Mouse (Mus musculus): ENCODE data around the gene Btn1a1. TPM values are rescaled to one million over a fixed set of nuclear protein-coding genes. Genes with fewer than 3 reads are reported as not detected.

Gene Btn1a1
- 0.06 TPM in 1 of 2 replicates, not detected in the other for polyA plus RNA-seq (2015; fragmentation: Nextera tagmentation; extraction: Ambion mirVana)

GRCm38 (mm10) chr13:23465600-23466109 lies at the start of gene Btn1a1:
Gene Btn1a1 (minus strand): TSS chr13:23465901.
- H3K4me3 ChIP-seq, result peak within 1 kb of the TSS; percentile 57
- no peaks in the 10 kb centered on the region for H3K36me3 ChIP-seq
- H3K4me1 ChIP-seq (replicated peaks), result peaks cover 19% of the 10 kb centered on the region
- H3K4me2 ChIP-seq, result peak within 1 kb of the TSS; percentile 82
- no peak within 1 kb of the TSS for H3K27ac ChIP-seq
- WGBS, result 1% methylated on average over 7 of the region's 7 CpGs
- H3K9me3 ChIP-seq, result no peaks in the 10 kb centered on the region
- peaks cover 24% of the 10 kb centered on the region for H3K27me3 ChIP-seq
- ATAC-seq (ENCODE audit: low FRiP score), result 0 out of 2 replicates have a peak, but pooled peaks have one; percentile 8
- peak within 1 kb of the TSS; percentile 75 for H3K9ac ChIP-seq

- Histone ChIP-seq H3K4me1 (replicated peaks) (peaks cover 9% of the 10 kb centered on the region), H3K36me3 (no peaks in the 10 kb centered on the region), H3K27ac (no peak overlapping the region), H3K4me2 (no peak overlapping the region), H3K9ac (no peak overlapping the region), H3K9me3 (no peaks in the 10 kb centered on the region), H3K4me3 (no peak overlapping the region), H3K27me3 (no peaks in the 10 kb centered on the region)
- no peak for ATAC-seq (ENCODE audit: low FRiP score)
- 77% methylated on average over 5 of the region's 5 CpGs for WGBS
Measured at GRCm38 (mm10) chr13:23515281-23515680, 49.6 kb upstream of the Btn1a1 start.

GRCm38 (mm10) chr13:23513517-23513916 lies 47.8 kb upstream of the Btn1a1 start:
- Histone ChIP-seq H3K27me3 (no peaks in the 10 kb centered on the region), H3K4me3 (no peak overlapping the region), H3K4me2 (no peak overlapping the region), H3K27ac (no peak overlapping the region), H3K36me3 (no peaks in the 10 kb centered on the region), H3K9me3 (no peaks in the 10 kb centered on the region), H3K9ac (no peak overlapping the region), H3K4me1 (replicated peaks) (peaks cover 4% of the 10 kb centered on the region)
- no peak for ATAC-seq (ENCODE audit: low FRiP score)
- 90% methylated on average over 1 of the region's 1 CpGs for WGBS

GRCm38 (mm10) chr13:23510127-23510526 lies 44.4 kb upstream of the Btn1a1 start:
- Histone ChIP-seq H3K4me2 (no peak overlapping the region), H3K4me1 (replicated peaks) (peaks cover 9% of the 10 kb centered on the region; the same call in 1 of the 2 replicates), H3K36me3 (no peaks in the 10 kb centered on the region), H3K27me3 (peaks cover 9% of the 10 kb centered on the region), H3K27ac (no peak overlapping the region), H3K4me3 (no peak overlapping the region), H3K9me3 (no peaks in the 10 kb centered on the region), H3K9ac (no peak overlapping the region)
- 53% methylated on average over 1 of the region's 1 CpGs for WGBS
- no peak for ATAC-seq (ENCODE audit: low FRiP score)

- H3K36me3 ChIP-seq, result no peaks in the 10 kb centered on the region
- H3K9me3 ChIP-seq, result no peaks in the 10 kb centered on the region
- 16% methylated on average over 14 of the region's 14 CpGs for WGBS
- H3K4me2 ChIP-seq, result no peak overlapping the region
- H3K27ac ChIP-seq, result no peak overlapping the region
- peaks cover 13% of the 10 kb centered on the region; the same call in 1 of the 2 replicates for H3K4me1 ChIP-seq (replicated peaks)
- ATAC-seq (ENCODE audit: low FRiP score), result no peak
- H3K4me3 ChIP-seq, result no peak overlapping the region
- peaks cover 15% of the 10 kb centered on the region for H3K27me3 ChIP-seq
- no peak overlapping the region for H3K9ac ChIP-seq
Measured at GRCm38 (mm10) chr13:23506819-23507515, 41.3 kb upstream of the Btn1a1 start.

GRCm38 (mm10) chr13:23506351-23506750 lies 40.6 kb upstream of the Btn1a1 start:
- Histone ChIP-seq H3K27me3 (peaks cover 19% of the 10 kb centered on the region), H3K9ac (no peak overlapping the region), H3K4me1 (replicated peaks) (peaks cover 13% of the 10 kb centered on the region; the same call in 1 of the 2 replicates), H3K4me3 (no peak overlapping the region; the same call in 1 of the 2 replicates), H3K9me3 (no peaks in the 10 kb centered on the region), H3K36me3 (no peaks in the 10 kb centered on the region), H3K27ac (no peak overlapping the region), H3K4me2 (peak overlapping the region; percentile 39; the same call in 1 of the 2 replicates)
- WGBS, result 4% methylated on average over 13 of the region's 13 CpGs
- no peak for ATAC-seq (ENCODE audit: low FRiP score)

- no peak for ATAC-seq (ENCODE audit: low FRiP score)
- no peak overlapping the region for H3K27ac ChIP-seq
- H3K4me1 ChIP-seq (replicated peaks), result peaks cover 13% of the 10 kb centered on the region; the same call in 1 of the 2 replicates
- H3K36me3 ChIP-seq, result no peaks in the 10 kb centered on the region
- peak overlapping the region; percentile 39 for H3K4me2 ChIP-seq
- H3K9me3 ChIP-seq, result no peaks in the 10 kb centered on the region
- H3K4me3 ChIP-seq, result peak overlapping the region; percentile 18
- peaks cover 19% of the 10 kb centered on the region for H3K27me3 ChIP-seq
- 4% methylated on average over 14 of the region's 14 CpGs for WGBS
- H3K9ac ChIP-seq, result no peak overlapping the region
Measured at GRCm38 (mm10) chr13:23505662-23506345, 40.1 kb upstream of the Btn1a1 start.

- no peak overlapping the region for H3K27ac ChIP-seq
- peaks cover 13% of the 10 kb centered on the region; the same call in 1 of the 2 replicates for H3K4me1 ChIP-seq (replicated peaks)
- no peak for ATAC-seq (ENCODE audit: low FRiP score)
- 1% methylated on average over 9 of the region's 9 CpGs for WGBS
- peaks cover 28% of the 10 kb centered on the region for H3K27me3 ChIP-seq
- H3K4me2 ChIP-seq, result 0 out of 2 replicates have a peak overlapping the region, but pooled peaks have one; percentile 19
- H3K4me3 ChIP-seq, result no peak overlapping the region
- H3K9me3 ChIP-seq, result no peaks in the 10 kb centered on the region
- no peak overlapping the region for H3K9ac ChIP-seq
- no peaks in the 10 kb centered on the region for H3K36me3 ChIP-seq
Measured at GRCm38 (mm10) chr13:23503797-23504196, 38.1 kb upstream of the Btn1a1 start.

- H3K4me3 ChIP-seq, result no peak overlapping the region
- no peak for ATAC-seq (ENCODE audit: low FRiP score)
Measured at GRCm38 (mm10) chr13:23502916-23503315, 37.2 kb upstream of the Btn1a1 start.

GRCm38 (mm10) chr13:23502031-23502567 lies 36.4 kb upstream of the Btn1a1 start:
- WGBS, result 38% methylated on average over 9 of the region's 9 CpGs
- H3K36me3 ChIP-seq, result no peaks in the 10 kb centered on the region
- no peak overlapping the region for H3K9ac ChIP-seq
- no peak overlapping the region for H3K4me3 ChIP-seq
- H3K27ac ChIP-seq, result no peak overlapping the region
- peaks cover 13% of the 10 kb centered on the region; the same call in 1 of the 2 replicates for H3K4me1 ChIP-seq (replicated peaks)
- no peak overlapping the region for H3K4me2 ChIP-seq
- ATAC-seq (ENCODE audit: low FRiP score), result no peak
- H3K27me3 ChIP-seq, result peaks cover 33% of the 10 kb centered on the region
- H3K9me3 ChIP-seq, result no peaks in the 10 kb centered on the region

More at GRCm38 (mm10) chr13:23502916-23503315, 37.2 kb upstream of the Btn1a1 start:
- Histone ChIP-seq H3K4me2 (no peak overlapping the region), H3K9me3 (no peaks in the 10 kb centered on the region), H3K27ac (no peak overlapping the region), H3K4me1 (replicated peaks) (peaks cover 13% of the 10 kb centered on the region; the same call in 1 of the 2 replicates), H3K36me3 (no peaks in the 10 kb centered on the region), H3K27me3 (peaks cover 37% of the 10 kb centered on the region), H3K9ac (no peak overlapping the region)
- WGBS, result 40% methylated on average over 4 of the region's 4 CpGs

- no peak overlapping the region for H3K9ac ChIP-seq
- peaks cover 37% of the 10 kb centered on the region for H3K27me3 ChIP-seq
- H3K27ac ChIP-seq, result no peak overlapping the region
- peaks cover 11% of the 10 kb centered on the region; the same call in 1 of the 2 replicates for H3K4me1 ChIP-seq (replicated peaks)
- no peak overlapping the region for H3K4me3 ChIP-seq
- ATAC-seq (ENCODE audit: low FRiP score), result no peak
- H3K4me2 ChIP-seq, result no peak overlapping the region
- no peaks in the 10 kb centered on the region for H3K36me3 ChIP-seq
- no peaks in the 10 kb centered on the region for H3K9me3 ChIP-seq
- 24% methylated on average over 5 of the region's 5 CpGs for WGBS
Measured at GRCm38 (mm10) chr13:23501511-23501910, 35.8 kb upstream of the Btn1a1 start.
